Mouse (Mus musculus): ENCODE measurements around the gene Luzp1. TPM values are rescaled to one million over a fixed set of nuclear protein-coding genes. Genes with fewer than 3 reads are reported as not detected.
A peak's percentile ranks its signal among the peaks of the same experiment; 100 is the strongest.

The Luzp1 gene
- polyA plus RNA-seq, 1 experiment = 18.1 TPM

DNA sequence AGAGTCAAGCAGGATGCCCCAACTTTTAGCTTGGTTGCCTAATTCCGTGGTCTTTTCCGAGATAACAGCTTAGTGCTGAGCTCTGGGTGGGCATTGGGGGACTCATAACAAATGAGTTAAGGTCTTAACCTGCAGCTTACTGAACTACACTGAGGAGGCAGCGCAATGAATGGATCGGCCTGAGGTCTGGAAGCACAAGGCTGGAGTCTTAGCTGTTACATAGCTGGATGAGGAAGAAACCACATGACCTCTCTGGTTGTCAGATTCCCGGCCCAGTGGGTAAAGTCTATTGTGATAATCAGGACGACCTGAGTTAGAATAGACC lies 7.8 kb upstream of the Luzp1 start:
- DNase-seq (ENCODE audit: low read depth, low spot score) = no peak
- 41% methylated on average over 6 of the region's 6 CpGs for WGBS

DNA sequence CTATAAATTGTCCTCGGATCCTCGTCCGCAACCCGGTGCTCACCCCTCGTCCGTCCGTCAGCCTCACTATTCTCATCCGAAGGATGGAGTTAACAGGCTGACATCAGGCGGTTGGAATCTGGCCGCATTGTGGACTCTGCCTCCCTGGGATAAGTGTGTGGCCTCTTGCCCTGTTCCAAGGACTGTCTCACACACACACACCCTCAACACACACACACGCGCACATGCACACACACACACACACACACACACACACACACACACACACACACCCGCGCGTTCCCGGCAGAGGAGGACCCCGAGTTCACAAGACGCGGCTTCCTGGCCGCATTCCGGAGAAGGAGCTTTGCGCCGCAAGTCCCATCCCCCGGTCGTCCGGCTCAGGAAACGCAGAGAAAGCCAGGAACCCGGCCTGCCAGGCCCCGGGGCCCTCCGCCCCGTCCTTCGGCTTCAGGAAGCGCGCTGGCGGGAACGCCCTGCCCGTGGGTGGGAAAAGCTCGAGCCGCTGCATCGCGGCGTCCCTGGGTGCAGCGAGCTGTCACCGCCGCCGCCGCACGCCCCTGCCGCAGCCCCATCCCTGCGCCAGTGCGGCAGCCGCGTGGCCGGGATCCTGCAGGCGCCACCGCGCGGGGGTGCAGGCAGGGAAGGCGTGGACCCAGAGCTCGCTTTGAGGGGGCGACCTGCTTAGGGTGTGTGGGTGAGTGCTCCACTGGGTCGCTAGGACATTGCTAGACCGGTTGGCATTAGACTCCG lies 7.3 kb upstream of the Luzp1 start, which contains the start of gene 6030445D17Rik:
Gene 6030445D17Rik, plus strand, starts transcription at position 165 of the 753 bp plus-strand sequence.
- DNase-seq (ENCODE audit: low read depth, low spot score) = no peak
- 2% methylated on average over 64 of the region's 64 CpGs for WGBS

DNA sequence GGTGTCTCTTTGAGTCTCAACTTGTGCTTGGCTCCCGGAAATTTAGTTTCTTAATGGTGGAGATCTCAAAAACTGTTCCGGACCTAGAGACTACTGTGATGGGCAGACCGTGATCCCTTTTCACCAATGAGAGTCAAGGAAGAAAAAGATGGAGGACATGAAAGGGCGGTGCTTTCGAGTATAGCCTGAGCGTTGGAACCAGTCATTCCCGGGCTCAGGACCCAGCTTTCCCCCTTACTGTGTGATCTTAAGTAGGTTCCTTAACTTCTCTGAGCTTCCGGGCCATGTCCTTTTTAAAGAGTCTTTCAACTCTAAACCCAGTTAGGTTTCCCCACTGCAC lies 6.8 kb upstream of the Luzp1 start:
- no peak for DNase-seq (ENCODE audit: low read depth, low spot score)
- 12% methylated on average over 8 of the region's 8 CpGs for whole genome bisulfite sequencing

GRCm38 (mm10) chr4:136463436-136463835 lies 6.1 kb upstream of the Luzp1 start:
- DNase-seq (ENCODE audit: low read depth, low spot score) = no peak
- WGBS = 49% methylated on average over 9 of the region's 9 CpGs

- 27% methylated on average over 4 of the region's 4 CpGs for WGBS
- no peak for DNase-seq (ENCODE audit: low read depth, low spot score)
Measured at GRCm38 (mm10) chr4:136466226-136466625, 3.3 kb upstream of the Luzp1 start.

- no peak for DNase-seq (ENCODE audit: low read depth, low spot score)
- WGBS = 34% methylated on average over 14 of the region's 14 CpGs
Measured at GRCm38 (mm10) chr4:136468553-136469327, 821 bp upstream of the Luzp1 start.

GRCm38 (mm10) chr4:136469941-136470346 lies 383 bp downstream of the Luzp1 start:
- under 1% methylated on average over 48 of the region's 55 CpGs for WGBS
- no peak for DNase-seq (ENCODE audit: low read depth, low spot score)

GRCm38 (mm10) chr4:136470347-136471071 lies 948 bp downstream of the Luzp1 start:
- WGBS = under 1% methylated on average over 57 of the region's 58 CpGs
- no peak for DNase-seq (ENCODE audit: low read depth, low spot score)

DNA sequence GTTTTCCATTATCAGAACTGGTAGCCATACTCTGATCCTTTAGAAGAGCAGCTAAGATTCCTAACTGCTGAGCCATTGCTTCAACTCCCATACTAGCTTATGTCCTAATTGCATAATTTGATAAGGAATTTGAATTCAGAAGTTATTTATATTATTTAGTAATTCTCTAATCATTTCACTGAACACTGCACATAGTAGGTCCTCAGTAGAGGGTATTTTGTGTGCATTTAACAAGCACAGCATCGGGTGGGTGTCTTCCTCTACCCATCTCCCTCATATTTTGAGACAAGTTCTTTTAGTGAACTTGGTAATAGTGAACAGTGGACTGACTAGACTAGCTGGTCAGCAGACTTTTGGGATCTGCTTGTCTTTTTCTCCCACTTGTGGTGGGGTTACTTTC lies 7.1 kb downstream of the Luzp1 start:
- 75% methylated on average over 1 of the region's 1 CpGs for WGBS
- no peak for DNase-seq (ENCODE audit: low read depth, low spot score)

DNA sequence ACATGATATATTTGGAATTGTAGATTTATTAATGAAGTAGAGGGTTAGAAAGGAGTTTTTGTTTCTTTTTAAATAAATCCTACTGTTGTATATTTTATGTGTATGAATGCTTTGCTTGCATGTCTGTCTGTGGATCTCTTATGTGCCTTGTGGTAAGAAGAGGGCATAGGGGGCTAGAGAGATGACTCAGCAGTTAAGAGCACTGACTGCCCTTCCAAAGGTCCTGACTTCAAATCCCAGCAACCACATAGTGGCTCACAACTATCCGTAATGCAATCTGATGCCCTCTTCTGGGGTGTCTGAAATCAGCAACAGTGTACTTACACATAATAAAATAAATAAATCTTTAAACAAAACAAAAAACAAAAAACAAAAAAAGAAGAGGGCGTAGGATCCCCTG lies 17.0 kb downstream of the Luzp1 start:
- DNase-seq (ENCODE audit: low read depth, low spot score) = no peak

DNA sequence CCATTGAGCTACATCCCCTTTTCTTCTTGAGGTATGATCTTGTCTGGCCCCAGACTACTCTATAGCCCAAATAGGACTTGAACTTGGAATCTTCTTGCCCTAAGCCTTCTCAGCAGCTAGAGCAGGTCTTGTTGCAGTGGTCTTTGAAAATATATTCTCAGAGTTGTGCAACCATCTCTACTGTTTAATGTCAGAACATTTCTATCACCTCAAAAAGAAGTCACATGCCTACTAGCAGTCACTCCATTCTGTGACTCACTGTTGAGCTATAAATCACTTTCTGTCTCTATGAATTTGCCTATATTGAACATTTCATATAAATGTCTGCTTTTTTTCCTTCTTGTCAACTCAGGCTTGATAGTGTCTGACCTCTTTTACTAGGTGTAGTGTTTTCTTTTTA lies 26.4 kb downstream of the Luzp1 start:
- no peak for DNase-seq (ENCODE audit: low read depth, low spot score)

More for the DNA sequence above, 17.0 kb downstream of the Luzp1 start:
- WGBS = 82% methylated on average over 2 of the region's 2 CpGs

- 48% methylated on average over 2 of the region's 2 CpGs for WGBS
- DNase-seq (ENCODE audit: low read depth, low spot score) = no peak
Measured at GRCm38 (mm10) chr4:136505426-136506215, 36.1 kb downstream of the Luzp1 start.

DNA sequence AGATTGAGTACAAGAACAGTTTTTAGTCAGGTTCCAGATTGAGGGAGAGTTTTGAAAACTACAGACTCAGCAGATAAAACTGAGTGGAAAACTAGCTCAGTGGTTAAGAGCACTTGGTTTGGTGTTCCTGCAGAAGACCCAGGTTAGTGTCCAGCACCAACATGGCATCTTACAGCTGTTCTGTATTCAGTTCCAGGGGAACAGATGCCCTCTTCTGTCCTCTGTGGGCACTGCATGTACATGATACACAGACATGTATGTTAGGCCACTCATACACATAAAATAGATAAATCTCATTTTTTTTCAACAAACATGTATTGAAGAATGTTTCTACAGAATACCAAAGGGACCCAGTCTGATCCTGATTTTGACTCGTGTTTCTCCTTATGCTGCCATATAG lies 40.3 kb downstream of the Luzp1 start:
- 58% methylated on average over 1 of the region's 1 CpGs for WGBS
- DNase-seq (ENCODE audit: low read depth, low spot score) = no peak

- DNase-seq (ENCODE audit: low read depth, low spot score) = no peak
- WGBS = 55% methylated on average over 4 of the region's 4 CpGs
Measured at GRCm38 (mm10) chr4:136511708-136512107, 42.1 kb downstream of the Luzp1 start.

- DNase-seq (ENCODE audit: low read depth, low spot score) = no peak
Measured at GRCm38 (mm10) chr4:136512905-136513304, 43.3 kb downstream of the Luzp1 start.

- WGBS = 43% methylated on average over 2 of the region's 2 CpGs
Measured at GRCm38 (mm10) chr4:136518141-136518540, 48.6 kb downstream of the Luzp1 start.

DNA sequence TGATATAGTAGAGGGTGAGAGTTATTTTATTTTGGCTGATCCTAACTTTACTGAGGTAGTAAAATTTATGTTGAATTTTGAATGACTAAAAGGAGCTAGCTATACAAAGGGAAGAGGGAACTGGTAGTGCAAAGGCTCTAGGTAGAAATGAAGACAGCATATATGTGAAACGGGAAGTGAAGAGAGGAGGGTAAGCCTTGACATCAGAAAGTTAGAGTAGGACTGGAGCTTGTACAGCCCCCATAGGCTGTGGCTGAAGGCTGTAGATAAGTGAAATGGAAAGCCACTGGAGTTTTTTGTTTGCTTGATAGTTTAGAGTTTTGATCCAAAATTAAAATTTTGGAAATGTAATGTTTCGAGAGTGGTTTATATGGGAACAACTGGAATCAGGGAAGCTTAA lies 49.0 kb downstream of the Luzp1 start:
- DNase-seq (ENCODE audit: low read depth, low spot score) = no peak
- WGBS = 79% methylated on average over 2 of the region's 2 CpGs

More at GRCm38 (mm10) chr4:136518141-136518540, 48.6 kb downstream of the Luzp1 start:
- DNase-seq (ENCODE audit: low read depth, low spot score) = peak; percentile 50

DNA sequence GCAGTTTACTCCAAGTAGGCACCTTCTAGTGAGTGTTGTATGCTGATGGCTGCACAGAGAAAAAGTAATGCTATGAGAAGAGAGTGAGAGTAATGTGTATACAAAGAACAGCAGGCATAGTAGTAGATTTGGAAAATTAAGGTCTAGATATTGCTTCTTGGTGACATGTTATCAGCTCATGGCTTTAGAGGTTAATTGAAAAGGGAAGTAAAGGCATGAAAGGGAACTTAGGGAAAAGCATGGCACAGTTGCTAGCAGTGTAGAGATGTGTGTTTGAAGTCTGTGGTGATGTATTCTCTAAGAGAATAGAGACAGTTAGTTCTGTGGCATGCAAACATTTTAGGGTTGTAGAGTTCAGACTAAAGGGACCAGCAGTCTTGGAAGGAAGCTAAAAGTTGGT lies 50.3 kb downstream of the Luzp1 start:
- no peak for DNase-seq (ENCODE audit: low read depth, low spot score)

DNA sequence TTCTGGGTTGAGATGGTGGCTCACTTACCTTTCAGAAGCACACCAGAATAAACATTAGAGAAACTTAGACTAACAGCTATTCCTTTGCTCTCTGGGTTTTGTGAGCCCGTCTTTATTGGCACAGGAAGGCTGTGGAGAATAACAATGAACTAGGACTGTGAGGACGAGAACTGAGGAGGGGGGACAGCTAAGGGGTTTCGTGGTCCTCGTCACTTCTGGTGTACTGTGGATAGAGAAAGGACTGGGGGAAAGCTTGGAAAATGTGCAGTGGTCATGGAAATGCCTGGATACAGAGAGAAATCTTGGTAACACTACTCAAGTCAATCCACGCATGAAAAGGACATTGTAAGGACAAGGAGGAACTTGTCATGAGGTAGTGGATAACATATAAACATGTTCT lies 52.3 kb downstream of the Luzp1 start:
- WGBS = 80% methylated on average over 5 of the region's 5 CpGs
- no peak for DNase-seq (ENCODE audit: low read depth, low spot score)

DNA sequence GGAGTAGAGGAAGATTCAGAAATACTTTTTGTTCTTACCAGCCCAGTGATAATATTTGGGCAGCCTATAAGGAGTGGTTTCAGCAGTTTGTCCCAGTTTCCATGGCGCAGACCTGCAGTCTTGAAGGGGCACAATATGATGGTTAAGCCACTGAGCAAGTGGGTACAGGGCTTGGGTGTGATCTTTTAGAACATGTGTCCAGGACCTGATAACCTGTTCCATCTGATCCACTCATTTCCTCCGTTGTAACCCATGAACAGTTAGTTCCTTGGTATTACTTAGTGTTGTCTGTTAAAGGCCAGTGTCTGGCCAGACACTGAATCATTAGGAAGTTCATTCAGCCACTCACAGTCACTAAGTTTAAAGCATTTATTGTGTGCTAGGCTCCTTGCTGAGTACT lies 54.7 kb downstream of the Luzp1 start:
- DNase-seq (ENCODE audit: low read depth, low spot score) = no peak
- 79% methylated on average over 2 of the region's 2 CpGs for WGBS

All from large intestine, adult 2 months (tissue).